Mouse (Mus musculus) bone marrow macrophage, adult 2 months (primary cell): ENCODE measurements at regions not wholly inside any gene's neighbourhood (a gene's known extent, or its start where the extent isn't known, plus 50 kb on each side); places are given as distances from the start of the nearest gene placed in this dataset.

ENCODE experiments used
- CTCF ChIP-seq: IDR thresholded peaks from 2 replicates; pipeline ENCODE4 v1.5.1; 2012; ENCODE audit warnings: low read depth, mild to moderate bottlenecking, low read length, moderate library complexity
- POLR2A ChIP-seq: IDR thresholded peaks from 2 replicates; pipeline ENCODE4 v1.6.1; 2012; ENCODE audit warnings: mild to moderate bottlenecking, low read depth, low read length, borderline replicate concordance

- no peak for TF ChIP-seq POLR2A
- TF ChIP-seq CTCF, result no peak
Observed at GRCm38 (mm10) chr12:71456900-71457299, 147.2 kb downstream of the Dact1 start.
